Mouse (Mus musculus): ENCODE measurements at regions not wholly inside any gene's neighbourhood (a gene's known extent, or its start where the extent isn't known, plus 50 kb on each side); places are given as distances from the start of the nearest gene placed in this dataset.

DNA sequence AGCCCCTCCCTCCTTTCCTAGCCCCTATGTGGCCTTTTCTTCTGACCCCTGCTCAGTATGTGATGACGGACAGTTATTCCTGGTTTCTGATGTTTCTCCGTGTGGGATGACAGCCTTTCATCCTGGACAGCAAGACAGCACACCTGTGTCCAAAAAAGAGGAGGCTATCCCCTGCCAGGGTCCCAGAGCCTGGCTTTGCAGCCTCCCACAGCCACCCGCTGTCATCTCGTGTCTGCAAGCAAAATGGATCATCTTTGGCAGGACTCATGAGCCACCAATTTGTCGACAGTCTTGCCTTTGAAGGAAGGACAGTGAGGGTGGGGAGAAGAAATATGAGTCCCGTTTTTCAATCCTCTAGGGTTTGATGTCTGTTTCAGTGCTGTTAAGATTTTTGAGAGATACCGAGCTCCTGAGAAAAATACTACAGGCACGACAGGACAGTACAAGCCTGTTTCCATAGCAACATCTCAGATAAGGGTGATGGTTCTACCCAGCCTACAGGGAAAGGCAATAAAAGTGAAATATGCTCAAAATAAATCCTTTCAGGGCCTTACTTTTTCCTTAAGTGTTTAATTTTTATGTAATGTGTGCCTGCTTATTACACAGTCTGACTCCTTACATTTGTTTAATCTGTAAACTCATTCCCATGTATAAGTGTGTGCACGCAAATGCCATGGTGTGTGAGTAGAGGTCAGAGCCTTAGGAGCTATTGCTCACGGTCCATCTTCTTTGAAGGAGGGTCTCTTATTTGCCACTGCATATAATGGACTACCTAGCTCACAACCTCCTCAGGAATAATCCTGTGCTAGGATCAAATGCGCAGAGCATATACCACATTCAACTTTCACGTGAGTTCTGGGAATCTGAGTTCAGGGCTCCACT, 125.5 kb upstream of the Nckap5 start:
- no peak overlapping the region for H3K27ac ChIP-seq (ENCODE audit: low read depth, low read length)

DNA sequence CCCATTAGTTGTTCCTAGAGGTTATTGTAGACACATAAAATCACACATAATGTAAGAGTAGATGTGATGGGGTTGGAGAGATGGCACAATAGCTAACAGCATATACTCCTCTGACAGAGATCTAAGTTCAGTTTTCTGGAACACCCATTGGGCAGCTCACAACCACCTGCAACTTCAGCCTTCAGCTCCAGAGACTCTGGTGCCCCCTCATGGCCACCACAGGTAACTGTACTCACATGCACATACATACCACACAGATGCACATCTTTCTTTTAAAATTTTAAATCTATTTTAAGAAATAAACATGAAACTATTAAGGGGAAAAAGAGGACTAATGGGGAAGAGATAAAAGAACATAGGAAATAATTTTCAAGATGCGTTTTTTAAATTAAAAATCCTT, 117.3 kb upstream of the Nckap5 start:
- Histone ChIP-seq H3K27me3 (replicated peaks; ENCODE audit: control insufficient read depth, insufficient read depth, low read length) (no peaks in the 10 kb centered on the region), H3K4me1 (replicated peaks; ENCODE audit: control insufficient read depth, insufficient read depth, low read length) (no peaks in the 10 kb centered on the region), H3K9me3 (ENCODE audit: control insufficient read depth) (no peaks in the 10 kb centered on the region), H3K9ac (ENCODE audit: low read depth, low read length) (no peak overlapping the region), H3K36me3 (ENCODE audit: control insufficient read depth, insufficient read depth) (no peaks in the 10 kb centered on the region), H3K27ac (ENCODE audit: low read depth, low read length) (no peak overlapping the region), H3K4me3 (ENCODE audit: low read depth, low read length) (no peak overlapping the region), H3K4me2 (replicated peaks; ENCODE audit: low read depth) (no peak overlapping the region)
- 87% methylated on average over 1 of the region's 1 CpGs for WGBS
- ATAC-seq, result no peak
- TF ChIP-seq CTCF (IDR thresholded peaks at IDR 0.05; ENCODE audit: low read depth), result no peak

More for the DNA sequence above, 125.5 kb upstream of the Nckap5 start:
- no peak overlapping the region for H3K9ac ChIP-seq (ENCODE audit: low read depth, low read length)
- no peak for ATAC-seq
- 63% methylated on average over 12 of the region's 12 CpGs for WGBS
- no peaks in the 10 kb centered on the region for H3K9me3 ChIP-seq (ENCODE audit: control insufficient read depth)
- H3K4me1 ChIP-seq (replicated peaks; ENCODE audit: control insufficient read depth, insufficient read depth, low read length), result no peaks in the 10 kb centered on the region
- H3K36me3 ChIP-seq (ENCODE audit: control insufficient read depth, insufficient read depth), result no peaks in the 10 kb centered on the region
- TF ChIP-seq CTCF (IDR thresholded peaks at IDR 0.05; ENCODE audit: low read depth), result no peak
- no peak overlapping the region for H3K4me2 ChIP-seq (replicated peaks; ENCODE audit: low read depth)
- no peaks in the 10 kb centered on the region for H3K27me3 ChIP-seq (replicated peaks; ENCODE audit: control insufficient read depth, insufficient read depth, low read length)
- no peak overlapping the region for H3K4me3 ChIP-seq (ENCODE audit: low read depth, low read length)

GRCm38 (mm10) chr1:126932658-126933057, 102.1 kb upstream of the Nckap5 start:
- no peak overlapping the region for H3K4me2 ChIP-seq (replicated peaks; ENCODE audit: low read depth)
- no peak overlapping the region for H3K4me3 ChIP-seq (ENCODE audit: low read depth, low read length)
- H3K4me1 ChIP-seq (replicated peaks; ENCODE audit: control insufficient read depth, insufficient read depth, low read length), result no peaks in the 10 kb centered on the region
- no peaks in the 10 kb centered on the region for H3K27me3 ChIP-seq (replicated peaks; ENCODE audit: control insufficient read depth, insufficient read depth, low read length)
- H3K9me3 ChIP-seq (ENCODE audit: control insufficient read depth), result no peaks in the 10 kb centered on the region
- 56% methylated on average over 4 of the region's 4 CpGs for WGBS
- no peak overlapping the region for H3K27ac ChIP-seq (ENCODE audit: low read depth, low read length)
- no peak overlapping the region for H3K9ac ChIP-seq (ENCODE audit: low read depth, low read length)
- ATAC-seq, result no peak
- H3K36me3 ChIP-seq (ENCODE audit: control insufficient read depth, insufficient read depth), result no peaks in the 10 kb centered on the region
- TF ChIP-seq CTCF (IDR thresholded peaks at IDR 0.05; ENCODE audit: low read depth), result no peak

- H3K9me3 ChIP-seq (ENCODE audit: control insufficient read depth), result no peaks in the 10 kb centered on the region
- no peak overlapping the region for H3K4me3 ChIP-seq (ENCODE audit: low read depth, low read length)
- no peak overlapping the region for H3K9ac ChIP-seq (ENCODE audit: low read depth, low read length)
- TF ChIP-seq CTCF (IDR thresholded peaks at IDR 0.05; ENCODE audit: low read depth), result peak; percentile 94
- no peak for ATAC-seq
- no peak overlapping the region for H3K27ac ChIP-seq (ENCODE audit: low read depth, low read length)
- H3K27me3 ChIP-seq (replicated peaks; ENCODE audit: control insufficient read depth, insufficient read depth, low read length), result no peaks in the 10 kb centered on the region
- H3K36me3 ChIP-seq (ENCODE audit: control insufficient read depth, insufficient read depth), result no peaks in the 10 kb centered on the region
- WGBS, result under 1% methylated on average over 6 of the region's 6 CpGs
- no peak overlapping the region for H3K4me2 ChIP-seq (replicated peaks; ENCODE audit: low read depth)
- H3K4me1 ChIP-seq (replicated peaks; ENCODE audit: control insufficient read depth, insufficient read depth, low read length), result no peaks in the 10 kb centered on the region
Measured at GRCm38 (mm10) chr1:126931754-126932153, 101.2 kb upstream of the Nckap5 start.

GRCm38 (mm10) chr1:126931093-126931492, 100.5 kb upstream of the Nckap5 start:
- Histone ChIP-seq H3K27ac (ENCODE audit: low read depth, low read length) (no peak overlapping the region), H3K27me3 (replicated peaks; ENCODE audit: control insufficient read depth, insufficient read depth, low read length) (no peaks in the 10 kb centered on the region), H3K4me2 (replicated peaks; ENCODE audit: low read depth) (no peak overlapping the region), H3K36me3 (ENCODE audit: control insufficient read depth, insufficient read depth) (no peaks in the 10 kb centered on the region), H3K4me1 (replicated peaks; ENCODE audit: control insufficient read depth, insufficient read depth, low read length) (no peaks in the 10 kb centered on the region), H3K4me3 (ENCODE audit: low read depth, low read length) (no peak overlapping the region), H3K9me3 (ENCODE audit: control insufficient read depth) (no peaks in the 10 kb centered on the region), H3K9ac (ENCODE audit: low read depth, low read length) (no peak overlapping the region)
- ATAC-seq, result no peak
- no peak for TF ChIP-seq CTCF (IDR thresholded peaks at IDR 0.05; ENCODE audit: low read depth)
- 79% methylated on average over 10 of the region's 10 CpGs for WGBS

- 86% methylated on average over 14 of the region's 14 CpGs for WGBS
- H3K9me3 ChIP-seq (ENCODE audit: control insufficient read depth), result no peaks in the 10 kb centered on the region
Measured at GRCm38 (mm10) chr1:126930611-126931010, 100.0 kb upstream of the Nckap5 start.

More at GRCm38 (mm10) chr1:126930611-126931010, 100.0 kb upstream of the Nckap5 start:
- no peak overlapping the region for H3K4me3 ChIP-seq (ENCODE audit: low read depth, low read length)
- TF ChIP-seq CTCF (IDR thresholded peaks at IDR 0.05; ENCODE audit: low read depth), result no peak
- H3K36me3 ChIP-seq (ENCODE audit: control insufficient read depth, insufficient read depth), result no peaks in the 10 kb centered on the region
- no peaks in the 10 kb centered on the region for H3K27me3 ChIP-seq (replicated peaks; ENCODE audit: control insufficient read depth, insufficient read depth, low read length)
- no peak for ATAC-seq
- H3K9ac ChIP-seq (ENCODE audit: low read depth, low read length), result no peak overlapping the region
- H3K4me1 ChIP-seq (replicated peaks; ENCODE audit: control insufficient read depth, insufficient read depth, low read length), result no peaks in the 10 kb centered on the region
- no peak overlapping the region for H3K27ac ChIP-seq (ENCODE audit: low read depth, low read length)
- H3K4me2 ChIP-seq (replicated peaks; ENCODE audit: low read depth), result no peak overlapping the region

All from intestine, postnatal 0 days (tissue).